Mouse (Mus musculus) stomach, postnatal 0 days (tissue): ENCODE measurements around the gene Zfp595. TPM values are rescaled to one million over a fixed set of nuclear protein-coding genes. Genes with fewer than 3 reads are reported as not detected.
A peak's percentile ranks its signal among the peaks of the same experiment; 100 is the strongest.
"Not testable (repeated sequence)": the region's sequence is repeated elsewhere in the genome, so short reads cannot be mapped to it uniquely, and the experiment has no call there.

Experiments
- ATAC-seq: fragments of 200-750 bp; cut with Nextera tagmentation; 2 replicates; pipeline ENCODE4 v1.8.0; 2017; ENCODE audit not compliant: low FRiP score, low TSS enrichment
- DNase-seq: peaks from one replicate; pipeline ENCODE4 v3.0.0-alpha.2; 2016; ENCODE audit warnings: low spot score
- H3K27ac ChIP-seq: fragments of 300-500 bp; sonication (generic); replicated peaks from 2 replicates; pipeline ENCODE4 v1.5.1; 2014; ENCODE audit warnings: mild to moderate bottlenecking, control low read depth
- H3K27me3 ChIP-seq: fragments of 300-500 bp; sonication (generic); 2 replicates; pipeline ENCODE4 v1.6.1; 2014; ENCODE audit warnings: low read length; ENCODE audit not compliant: control insufficient read depth, insufficient read depth
- H3K36me3 ChIP-seq: fragments of 300-500 bp; sonication (generic); 2 replicates; pipeline ENCODE4 v1.6.1; 2014; ENCODE audit warnings: low read length, mixed read lengths; ENCODE audit not compliant: control insufficient read depth, insufficient read depth
- H3K4me1 ChIP-seq: fragments of 300-500 bp; sonication (generic); replicated peaks from 2 replicates; pipeline ENCODE4 v1.6.1; 2014; ENCODE audit warnings: antibody characterized with exemption; ENCODE audit not compliant: control insufficient read depth, insufficient read depth
- H3K4me2 ChIP-seq: fragments of 300-500 bp; sonication (generic); replicated peaks from 2 replicates; pipeline ENCODE4 v1.6.1; 2014; ENCODE audit warnings: low read depth, mild to moderate bottlenecking, control low read depth, moderate library complexity
- H3K4me3 ChIP-seq: fragments of 300-500 bp; sonication (generic); 2 replicates; pipeline ENCODE4 v1.5.1; 2014; ENCODE audit warnings: low read depth, low read length, control low read depth
- H3K9ac ChIP-seq: fragments of 300-500 bp; sonication (generic); 2 replicates; pipeline ENCODE4 v1.6.1; 2014; ENCODE audit warnings: mild to moderate bottlenecking, low read length, control low read depth, mixed read lengths
- H3K9me3 ChIP-seq: fragments of 300-500 bp; sonication (generic); 2 replicates; pipeline ENCODE4 v1.6.1; 2016; ENCODE audit warnings: low read length; ENCODE audit not compliant: control insufficient read depth
- CTCF ChIP-seq: IDR thresholded peaks from 2 replicates; pipeline ENCODE4 v1.5.1; 2016; ENCODE audit warnings: antibody characterized with exemption, low read depth, mild to moderate bottlenecking, moderate library complexity
- EP300 ChIP-seq: optimal IDR thresholded peaks from 2 replicates; pipeline ENCODE3; 2016; ENCODE audit warnings: antibody characterized with exemption
- WGBS: fragments of 180-500 bp; shearing (Covaris S2); extraction: QIAGEN DNeasy Blood & Tissue Kit; methylation state at CpG from one replicate; pipeline ENCODE4 v1.1.7; 2014; 5-methylcytosine and 5-hydroxymethylcytosine counted together
- polyA plus RNA-seq: library from polyadenylated mRNA; unstranded; fragments of >200 nt; fragmentation: Nextera tagmentation; extraction: Ambion mirVana; gene quantifications from 2 replicates; pipeline ENCODE4 v1.2.1, GENCODE M21; 2015

The Zfp595 gene
- 1.1 and 1.2 TPM in 2 replicates for polyA plus RNA-seq

DNA sequence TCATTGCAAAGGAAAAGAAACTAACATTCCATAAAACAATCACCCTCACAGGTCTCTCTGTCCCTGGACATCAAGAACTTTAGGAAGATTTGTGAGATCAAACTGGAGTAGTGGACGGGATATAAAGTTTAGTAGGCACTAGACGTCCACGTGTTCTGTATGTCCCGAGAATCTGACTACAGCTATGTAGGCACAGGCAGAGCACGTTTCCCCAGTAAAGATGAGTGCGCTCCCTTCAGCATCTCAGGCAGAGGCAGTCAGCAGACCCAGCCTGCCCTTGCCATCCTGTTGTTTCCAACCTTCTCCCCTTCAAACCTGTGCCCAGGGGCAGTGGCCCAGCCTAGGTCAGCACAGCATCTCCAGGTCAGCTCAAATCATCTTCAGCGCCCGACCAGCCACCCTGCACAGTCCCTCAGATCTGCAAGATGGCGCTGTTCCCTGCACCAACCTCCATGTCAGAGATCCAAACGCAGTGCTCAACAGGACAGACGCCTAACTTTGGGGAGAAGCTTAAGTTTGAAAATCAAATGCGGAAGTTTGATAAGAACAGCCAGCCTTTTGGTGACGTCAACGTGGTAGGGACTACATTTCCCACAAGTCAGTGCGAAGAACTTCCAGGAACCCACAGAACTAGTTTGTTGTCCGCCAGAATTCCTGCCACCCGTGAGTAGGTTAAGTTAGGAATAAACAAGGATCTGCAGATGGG, at the start of gene Zfp595:
TSS of gene Zfp595 (minus strand) at position 552 of the 706 bp plus-strand sequence.
- TF ChIP-seq EP300 (no peak), CTCF (peak; percentile 79)
- ATAC-seq, result peak; percentile 97
- H3K27ac ChIP-seq, result peak within 1 kb of the TSS; percentile 69
- H3K36me3 ChIP-seq, result no peaks in the 10 kb centered on the region
- peak within 1 kb of the TSS; percentile 62 for H3K9ac ChIP-seq
- 6% methylated on average over 17 of the region's 17 CpGs for WGBS
- no peaks in the 10 kb centered on the region for H3K27me3 ChIP-seq
- H3K4me2 ChIP-seq, result peak within 1 kb of the TSS; percentile 69
- 0 out of 2 replicates have a peak, but pooled peaks cover 2% of the 10 kb centered on the region for H3K4me1 ChIP-seq
- no peaks in the 10 kb centered on the region for H3K9me3 ChIP-seq
- peak within 1 kb of the TSS; percentile 56 for H3K4me3 ChIP-seq
- peak; percentile 85 for DNase-seq

DNA sequence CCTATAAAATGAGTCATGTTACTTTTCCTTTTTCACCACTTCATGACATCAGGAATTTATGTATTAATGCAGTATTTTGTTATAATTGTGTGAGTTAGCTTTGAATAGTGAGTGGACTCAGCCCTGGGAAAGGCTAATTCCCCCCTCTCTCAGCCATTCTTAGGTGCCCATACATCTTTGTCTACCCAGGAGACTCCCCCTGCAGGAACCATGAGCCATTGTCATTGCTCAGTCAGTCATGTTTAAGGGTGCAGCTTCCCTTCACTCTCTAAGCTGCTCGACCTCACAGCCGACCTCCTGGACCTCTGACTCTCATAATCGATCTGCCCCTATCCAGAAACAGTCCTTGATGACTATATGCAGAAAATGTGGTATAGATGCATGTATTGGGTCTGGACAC, 43.9 kb upstream of the Zfp595 start:
- H3K9ac ChIP-seq, H3K9me3 ChIP-seq, H3K4me3 ChIP-seq, H3K36me3 ChIP-seq, H3K4me1 ChIP-seq, ATAC-seq, H3K27me3 ChIP-seq, DNase-seq, H3K27ac ChIP-seq, H3K4me2 ChIP-seq: not testable (repeated sequence)
- 69% methylated on average over 3 of the region's 3 CpGs for whole genome bisulfite sequencing

DNA sequence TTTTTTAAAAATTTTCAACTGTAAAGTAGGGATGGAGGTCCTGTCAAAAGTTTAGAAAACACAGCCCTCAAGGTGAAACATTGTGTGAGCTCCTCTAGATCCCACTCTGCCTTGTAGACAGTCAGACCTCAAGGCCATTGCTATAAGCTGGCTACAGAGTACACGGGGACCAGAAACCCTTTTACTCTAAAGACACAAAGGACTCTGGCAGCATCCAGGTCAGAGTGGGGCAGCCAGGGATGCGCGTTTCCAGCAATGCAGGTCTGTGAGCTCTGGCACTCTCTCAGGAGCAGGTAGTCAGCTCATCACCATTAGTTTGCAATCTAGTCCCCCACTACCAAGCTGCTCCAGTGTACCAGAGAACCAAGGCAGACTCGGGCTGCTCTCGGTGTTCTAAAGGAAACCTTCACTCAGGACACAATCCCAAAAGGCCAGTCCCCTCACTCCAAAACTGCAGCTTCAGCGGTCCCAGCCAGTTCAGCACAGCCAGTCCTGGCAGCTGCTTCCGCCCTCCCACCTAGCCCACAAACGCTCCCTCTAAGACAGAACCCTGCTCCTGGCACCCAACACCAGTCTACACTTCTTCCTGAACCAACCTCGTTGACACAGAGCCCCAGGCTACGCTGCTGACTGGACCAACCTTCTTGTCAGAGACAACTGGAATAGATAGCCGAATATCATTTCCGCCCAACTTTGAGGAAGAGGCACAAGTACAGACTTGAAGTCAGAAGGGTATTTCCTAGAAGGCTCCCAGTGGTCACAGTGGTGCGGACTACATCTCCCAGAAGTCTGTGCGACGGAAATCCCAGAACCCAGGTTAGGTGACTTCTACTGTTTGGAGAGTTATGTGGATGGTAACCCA, 42.9 kb upstream of the Zfp595 start, which contains the start of the genes Gm28041 and Zfp456:
TSS of gene Gm28041 (minus strand) at position 684 of the 862 bp plus-strand sequence.
TSS of gene Zfp456 (minus strand) at position 761 of the 862 bp plus-strand sequence.
- DNase-seq (peak; percentile 75), ATAC-seq (peak; percentile 94)
- H3K9me3 ChIP-seq, H3K27ac ChIP-seq, H3K4me1 ChIP-seq, H3K36me3 ChIP-seq, H3K27me3 ChIP-seq: not testable (repeated sequence)
- 18% methylated on average over 13 of the region's 15 CpGs for WGBS
- peak within 1 kb of the TSS; percentile 45 for H3K4me3 ChIP-seq
- peak within 1 kb of the TSS; percentile 60 for H3K4me2 ChIP-seq
- peak within 1 kb of the TSS; percentile 45; the same call in 1 of the 2 replicates for H3K9ac ChIP-seq

DNA sequence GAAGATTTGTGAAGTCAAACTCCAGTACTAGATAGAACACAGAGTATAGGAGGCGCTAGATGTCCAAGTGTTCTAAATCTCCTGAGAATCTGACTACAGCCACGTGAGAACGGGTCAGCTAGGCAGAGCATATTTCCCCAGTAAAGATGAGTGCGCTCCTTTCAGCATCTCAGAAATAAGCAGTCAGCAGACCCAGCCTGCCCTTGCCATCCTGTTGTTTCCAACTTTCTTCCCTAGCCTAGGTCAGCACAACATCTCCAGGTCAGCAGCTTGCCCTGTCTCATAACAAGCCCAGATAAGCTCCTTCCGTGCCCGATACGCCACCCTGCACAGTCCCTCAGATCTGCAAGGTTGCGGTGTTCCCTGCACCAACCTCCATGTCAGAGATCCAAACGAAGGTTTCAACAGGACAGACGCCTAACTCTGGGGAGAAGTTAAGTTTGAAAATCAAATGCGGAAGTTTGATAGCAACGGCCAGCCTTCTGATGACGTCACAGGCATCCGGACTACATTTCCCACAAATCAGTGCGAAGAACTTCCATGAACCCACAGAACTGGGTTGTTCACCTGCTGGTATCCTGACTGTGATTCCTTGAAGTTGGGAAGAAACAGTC, 27.9 kb upstream of the Zfp595 start, which contains the start of the genes Gm28044 and Zfp953:
TSS of gene Gm28044 (minus strand) at position 406 of the 614 bp plus-strand sequence.
TSS of gene Zfp953 (minus strand) at position 475 of the 614 bp plus-strand sequence.
- Histone ChIP-seq H3K36me3 (no peaks in the 10 kb centered on the region), H3K27me3 (no peaks in the 10 kb centered on the region), H3K27ac (peak within 1 kb of the TSS; percentile 83), H3K4me1 (0 out of 2 replicates have a peak, but pooled peaks cover 2% of the 10 kb centered on the region), H3K4me3 (peak within 1 kb of the TSS; percentile 77), H3K9ac (peak within 1 kb of the TSS; percentile 70), H3K9me3 (no peaks in the 10 kb centered on the region), H3K4me2 (peak within 1 kb of the TSS; percentile 71)
- peak; percentile 94 for ATAC-seq
- TF ChIP-seq EP300 (no peak), CTCF (peak; percentile 58)
- 0% methylated on average over 15 of the region's 15 CpGs for WGBS
- peak; percentile 90 for DNase-seq

DNA sequence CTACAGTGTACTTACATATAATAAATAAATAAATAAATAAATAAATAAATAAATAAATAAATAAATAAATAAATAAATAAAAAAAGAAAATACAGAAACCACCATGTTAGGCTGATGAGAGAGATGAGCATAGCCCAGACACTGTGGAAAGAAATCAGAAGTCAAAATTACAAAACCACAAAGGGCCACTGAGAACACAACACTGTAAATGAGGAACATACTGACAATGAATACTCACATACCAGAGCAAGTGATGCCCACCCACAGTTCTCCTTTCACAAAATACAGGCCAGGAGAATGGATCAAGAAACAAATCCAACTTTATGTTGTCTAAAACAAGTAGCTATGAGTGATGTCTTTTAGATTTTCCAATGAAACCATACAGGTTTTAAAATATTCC, 19.5 kb upstream of the Zfp595 start:
- no peaks in the 10 kb centered on the region for H3K4me1 ChIP-seq
- TF ChIP-seq CTCF (no peak), EP300 (no peak)
- no peak overlapping the region for H3K4me3 ChIP-seq
- DNase-seq, result no peak
- H3K36me3 ChIP-seq, result no peaks in the 10 kb centered on the region
- H3K27ac ChIP-seq, result no peak overlapping the region
- no peak for ATAC-seq
- no peaks in the 10 kb centered on the region for H3K27me3 ChIP-seq
- no peaks in the 10 kb centered on the region for H3K9me3 ChIP-seq
- no peak overlapping the region for H3K9ac ChIP-seq
- H3K4me2 ChIP-seq, result no peak overlapping the region
